Mouse (Mus musculus) frontal cortex, adult 2 months (tissue): Measurements from ENCODE around the gene Ckap2. TPM values are rescaled to one million over a fixed set of nuclear protein-coding genes. Genes with fewer than 3 reads are reported as not detected.

ENCODE experiments used
- DNase-seq, 2 experiments: peaks; one replicate each; pipeline ENCODE4 v3.0.0; 2022; ENCODE audit warnings: low spot score in 1 of 2; ENCODE audit errors: extremely low spot score in 1 of 2
- polyA plus RNA-seq: library from polyadenylated mRNA; depleted of rRNA; stranded (reverse); fragments of >200 nt; gene quantifications from 2 replicates; pipeline ENCODE4 v1.2.3, GENCODE M21; 2012; rRNA removed

Ckap2 gene
- polyA plus RNA-seq, 1 experiment = 1.5 TPM

GRCm38 (mm10) chr8:22149643-22150344 is 35.8 kb downstream of the Ckap2 start:
- DNase-seq = no peak

- DNase-seq = no peak
These were observed 37.3 kb downstream of the Ckap2 start for GRCm38 (mm10) chr8:22148367-22148740.

GRCm38 (mm10) chr8:22147706-22148366 is 37.8 kb downstream of the Ckap2 start:
- DNase-seq = no peak

- DNase-seq = no peak
These were observed 39.8 kb downstream of the Ckap2 start for GRCm38 (mm10) chr8:22145831-22146230.

- no peak for DNase-seq
These were observed 41.7 kb downstream of the Ckap2 start for GRCm38 (mm10) chr8:22143764-22144491.

- no peak for DNase-seq
These were observed 43.0 kb downstream of the Ckap2 start for GRCm38 (mm10) chr8:22142592-22142991.

- DNase-seq = no peak
These were observed 43.7 kb downstream of the Ckap2 start for GRCm38 (mm10) chr8:22141836-22142385.

GRCm38 (mm10) chr8:22136462-22136861 is 49.2 kb downstream of the Ckap2 start:
- DNase-seq = peak; percentile 15 to 16

- DNase-seq = no peak
These were observed 50.9 kb downstream of the Ckap2 start for GRCm38 (mm10) chr8:22134750-22135135.

GRCm38 (mm10) chr8:22134078-22134749 is 51.4 kb downstream of the Ckap2 start:
- no peak for DNase-seq

GRCm38 (mm10) chr8:22132062-22132461 is 53.6 kb downstream of the Ckap2 start:
- DNase-seq = no peak

GRCm38 (mm10) chr8:22124220-22125152 is 61.1 kb downstream of the Ckap2 start, which contains the start of gene Nek5:
Nek5 (minus strand) TSS chr8:22125053.
- peak in 1 of 2 experiments; percentile 4 for DNase-seq

Other genes with a start within 250 kb of the Ckap2 start
- not detected in 2 replicates for gene Defb35, start 247.5 kb downstream of the Ckap2 start, polyA plus RNA-seq
- gene Defb13, start 239.1 kb downstream of the Ckap2 start, polyA plus RNA-seq = not detected in 2 replicates
- gene Fam90a1a, start 227.1 kb downstream of the Ckap2 start, polyA plus RNA-seq = not detected in 2 replicates
- gene Ccdc70, start 216.0 kb downstream of the Ckap2 start, polyA plus RNA-seq = not detected in 2 replicates
- gene Atp7b, start 125.5 kb downstream of the Ckap2 start, polyA plus RNA-seq = 1.5 and 1.9 TPM in 2 replicates
- 11.4 and 12.8 TPM in 2 replicates for gene Alg11, start 125.1 kb downstream of the Ckap2 start, polyA plus RNA-seq
- 0.13 and 0.32 TPM in 2 replicates for gene Nek5, start 60.8 kb downstream of the Ckap2 start, polyA plus RNA-seq
- gene Nek3, start 19.4 kb downstream of the Ckap2 start, polyA plus RNA-seq = 3.8 and 4.4 TPM in 2 replicates
- gene Vps36, start 7.0 kb upstream of the Ckap2 start, polyA plus RNA-seq = 15.1 and 16.5 TPM in 2 replicates
- 5.6 and 5.8 TPM in 2 replicates for gene Thsd1, start 41.5 kb upstream of the Ckap2 start, polyA plus RNA-seq
- gene Tpte, start 97.6 kb upstream of the Ckap2 start, polyA plus RNA-seq = not detected in 2 replicates
- gene Slc25a15, start 212.8 kb upstream of the Ckap2 start, polyA plus RNA-seq = 9.9 and 10.1 TPM in 2 replicates
- gene Mrps31, start 225.5 kb upstream of the Ckap2 start, polyA plus RNA-seq = 15.5 and 19.7 TPM in 2 replicates